Mouse (Mus musculus): ENCODE measurements at regions not wholly inside any gene's neighbourhood (a gene's known extent, or its start where the extent isn't known, plus 50 kb on each side); places are given as distances from the start of the nearest gene placed in this dataset.

DNA sequence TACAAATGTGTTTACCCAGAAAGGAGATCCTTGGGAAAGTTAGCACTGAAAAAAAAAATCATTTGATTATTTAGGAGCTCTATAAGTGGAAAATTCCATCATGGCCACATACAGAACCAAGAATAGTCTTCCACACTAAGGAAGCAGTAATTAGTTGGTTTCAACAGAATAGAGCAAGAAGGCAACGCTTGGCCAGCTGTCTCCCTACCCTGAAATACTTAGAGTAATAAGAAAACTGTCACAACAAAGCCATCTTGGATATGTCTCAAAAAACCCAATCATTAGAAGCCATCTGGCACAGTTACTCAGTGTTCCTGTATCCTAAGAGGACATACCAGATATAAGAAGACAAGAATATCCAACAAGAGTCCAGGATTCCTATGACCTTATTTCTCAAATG lies 888.5 kb downstream of the Dpp10 start:
- DNase-seq (ENCODE audit: low read depth, low spot score): no peak

DNA sequence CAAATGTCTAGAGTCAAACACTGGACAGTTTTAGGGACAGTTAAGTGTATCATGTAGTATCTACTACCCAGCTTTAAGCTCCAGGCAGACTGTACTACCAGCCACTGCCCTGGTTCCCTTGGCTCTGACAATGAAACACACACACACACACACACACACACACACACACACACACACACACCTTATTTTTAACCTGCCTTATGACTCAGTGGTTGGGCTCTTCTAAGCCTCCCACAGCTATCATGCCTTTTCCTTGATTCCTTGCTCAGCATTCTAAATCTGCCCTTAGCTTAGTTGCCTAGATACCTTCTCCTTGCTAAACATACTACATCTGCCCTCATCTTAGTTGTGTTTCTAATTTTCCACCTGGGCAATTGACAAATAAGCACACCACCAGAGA lies 890.8 kb downstream of the Dpp10 start:
- DNase-seq (ENCODE audit: low read depth, low spot score): no peak

DNA sequence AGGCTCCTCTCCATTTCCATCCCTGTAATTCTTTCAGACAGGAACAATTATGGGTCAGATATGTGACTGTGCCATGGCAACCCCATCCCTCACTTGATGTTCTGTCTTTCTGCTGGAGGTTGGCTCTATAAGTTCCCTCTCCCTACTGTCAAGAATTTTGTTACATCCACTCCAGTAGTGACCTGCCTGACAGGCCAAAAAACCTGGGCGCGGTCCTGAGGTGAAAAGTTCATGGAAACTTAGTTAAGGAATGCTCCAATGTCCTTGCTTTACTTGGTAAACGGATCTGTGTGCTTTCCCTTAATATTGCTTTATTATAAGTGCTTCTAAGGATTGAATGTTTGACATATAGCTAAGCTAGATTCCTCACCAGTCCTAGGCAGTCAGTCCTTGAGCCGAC lies 911.5 kb downstream of the Dpp10 start:
- DNase-seq (ENCODE audit: low read depth, low spot score): peak; percentile 57
